Mouse (Mus musculus) cerebellum, adult 9-10 months (tissue): Measurements from ENCODE around the gene Tln1.
"Not testable (repeated sequence)": the region's sequence is repeated elsewhere in the genome, so short reads cannot be mapped to it uniquely, and the experiment has no call there.

ENCODE experiments used
- DNase-seq: peaks from one replicate; pipeline ENCODE4 v3.0.0; 2022

Gene Tln1

GRCm38 (mm10) chr4:43503041-43503440 is 59.5 kb downstream of the Tln1 start:
- no peak for DNase-seq

DNA sequence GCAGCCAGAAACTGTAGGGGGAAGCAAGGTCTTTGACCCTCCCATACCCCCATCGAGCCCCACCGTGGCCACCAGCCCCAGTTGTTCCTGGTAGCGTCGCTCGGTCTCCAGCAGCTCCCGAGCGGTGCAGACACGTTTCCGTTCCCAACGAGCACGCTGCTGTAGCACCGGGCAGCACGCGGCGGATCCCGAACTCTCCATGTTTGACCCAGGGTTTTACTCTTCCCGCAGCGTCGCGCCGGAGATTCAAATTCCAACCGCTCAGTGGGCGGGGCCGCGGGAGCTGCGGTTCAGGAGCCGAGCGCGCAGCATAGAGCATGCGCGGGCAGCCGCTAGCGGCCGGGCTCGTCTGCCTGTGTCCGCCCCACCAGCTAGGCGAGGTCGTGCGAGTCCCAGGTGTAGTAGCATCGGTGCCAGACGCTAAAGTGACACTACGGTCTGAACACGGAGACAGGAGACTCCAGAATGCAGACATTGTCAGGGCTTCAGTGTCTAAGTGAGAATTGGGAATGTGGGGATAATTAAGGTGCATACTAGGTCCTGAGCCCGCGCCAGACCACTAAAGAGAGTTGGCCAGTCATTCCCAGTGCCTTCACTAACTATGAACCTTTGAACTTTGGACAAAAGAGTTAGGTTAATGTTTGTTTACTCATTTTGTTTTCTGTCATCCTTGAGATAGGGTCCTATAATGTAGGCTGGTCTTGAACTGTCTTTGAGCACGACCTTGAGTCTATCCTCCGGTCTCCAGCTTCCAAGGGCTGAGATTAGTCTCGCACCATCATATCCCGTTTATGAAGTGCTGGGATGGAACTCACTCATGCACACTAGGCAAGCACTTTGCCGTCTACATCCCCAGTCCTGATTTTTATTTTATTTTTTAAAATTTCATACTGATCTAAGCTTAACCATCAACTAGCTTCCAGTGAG is 62.8 kb downstream of the Tln1 start, which contains the start of gene Arhgef39:
Gene Arhgef39 (minus strand): TSS at position 289 of the 927 bp plus-strand sequence.
- DNase-seq, result peak; percentile 81

- DNase-seq, result no peak
Observed at GRCm38 (mm10) chr4:43498983-43499382, 63.5 kb downstream of the Tln1 start.

DNA sequence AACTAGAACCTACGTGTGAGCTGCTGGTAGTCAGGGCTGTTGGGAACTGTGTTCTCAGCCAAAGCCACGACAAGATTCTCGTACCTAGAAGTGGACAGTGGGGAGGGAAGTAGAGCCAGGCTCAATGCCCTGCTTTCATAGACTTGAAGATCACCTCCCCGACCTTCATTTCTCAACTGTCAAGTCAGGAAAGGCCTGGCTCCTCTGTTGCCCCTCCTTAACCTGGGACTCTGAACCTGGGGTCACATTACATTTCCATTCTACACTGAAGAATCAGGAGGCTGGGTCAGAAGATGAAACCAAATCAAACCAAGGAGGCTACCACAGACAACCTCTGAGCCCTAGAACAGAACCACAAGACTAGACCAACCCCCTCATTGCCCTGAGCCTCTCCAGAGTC is 64.5 kb downstream of the Tln1 start:
- no peak for DNase-seq

DNA sequence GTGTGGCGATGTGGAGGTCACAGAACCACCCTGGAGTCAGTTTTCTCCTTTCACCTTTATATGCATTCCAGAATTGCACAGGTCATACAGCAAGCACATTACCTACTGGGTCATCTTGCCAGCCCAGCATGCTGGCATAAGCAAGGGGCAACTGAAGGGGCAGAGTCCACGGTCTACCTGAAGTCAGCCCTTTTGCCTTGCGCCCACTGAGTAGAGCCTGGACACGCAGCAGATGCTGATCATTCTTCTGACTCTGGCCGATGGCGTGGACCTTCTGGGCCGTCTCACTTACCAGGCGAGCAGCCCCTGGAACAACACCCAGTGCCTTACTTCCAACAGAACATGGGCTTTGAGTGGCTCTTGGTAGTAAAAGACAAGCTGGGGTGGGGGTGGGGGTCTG is 65.1 kb downstream of the Tln1 start:
- no peak for DNase-seq

DNA sequence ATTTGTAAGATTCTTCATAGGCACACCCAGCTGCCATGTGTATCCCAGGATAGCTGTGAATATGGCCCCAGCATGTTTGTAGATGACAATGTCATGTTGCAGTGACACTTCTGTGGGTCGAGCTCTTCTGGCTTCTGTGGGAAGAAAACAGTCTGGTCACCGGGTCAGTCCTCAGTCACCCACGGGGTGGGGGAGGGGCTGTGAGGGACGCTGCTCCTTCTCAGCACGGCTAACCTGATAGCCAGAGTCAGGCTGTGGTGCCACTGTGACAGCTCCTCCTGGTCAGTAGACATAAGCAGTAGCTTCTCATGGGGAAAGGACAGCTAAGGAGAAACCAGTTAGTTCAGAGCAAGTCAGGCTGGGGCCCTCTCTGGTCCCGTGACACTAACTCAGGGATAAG is 65.9 kb downstream of the Tln1 start:
- no peak for DNase-seq

- no peak for DNase-seq
Observed at GRCm38 (mm10) chr4:43493846-43494240, 68.6 kb downstream of the Tln1 start.

GRCm38 (mm10) chr4:43493186-43493845 is 69.2 kb downstream of the Tln1 start:
- DNase-seq, result peak; percentile 98

GRCm38 (mm10) chr4:43492821-43493185 is 69.7 kb downstream of the Tln1 start, which contains the start of gene Ccdc107:
Gene Ccdc107 (plus strand): TSS chr4:43492900.
- DNase-seq, result peak; percentile 97

DNA sequence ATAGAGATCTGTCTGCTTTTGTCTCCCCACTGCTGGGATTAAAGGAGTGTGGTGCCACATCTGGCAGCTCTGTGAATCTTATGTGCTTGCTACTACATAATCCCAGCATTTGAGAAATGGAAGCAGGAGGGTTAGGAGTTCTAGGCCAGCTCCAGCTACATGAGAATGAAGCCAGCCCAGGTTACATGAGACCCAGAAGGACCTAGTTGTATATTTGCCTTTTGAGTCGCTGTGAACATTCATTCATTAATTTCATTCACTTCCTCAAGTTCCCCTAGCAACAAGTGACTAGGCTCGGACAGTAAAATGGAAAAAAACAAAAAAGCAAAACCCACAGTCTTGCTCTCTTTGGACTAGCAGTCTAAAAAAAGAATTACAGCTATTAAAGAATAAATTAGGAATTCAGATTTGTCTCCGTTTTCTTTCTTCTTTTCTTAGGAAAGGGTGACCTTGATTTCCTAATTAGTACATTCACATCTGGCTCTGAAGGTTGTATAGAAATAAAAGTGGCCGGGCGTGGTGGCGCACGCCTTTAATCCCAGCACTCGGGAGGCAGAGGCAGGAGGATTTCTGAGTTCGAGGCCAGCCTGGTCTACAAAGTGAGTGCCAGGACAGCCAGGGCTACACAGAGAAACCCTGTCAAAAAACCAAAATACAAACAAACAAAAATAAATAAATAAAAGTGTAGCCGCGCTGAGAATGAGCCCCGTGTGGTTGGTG is 70.2 kb downstream of the Tln1 start:
- DNase-seq, result peak; percentile 74

GRCm38 (mm10) chr4:43490801-43491200 is 71.7 kb downstream of the Tln1 start:
- DNase-seq, result no peak

DNA sequence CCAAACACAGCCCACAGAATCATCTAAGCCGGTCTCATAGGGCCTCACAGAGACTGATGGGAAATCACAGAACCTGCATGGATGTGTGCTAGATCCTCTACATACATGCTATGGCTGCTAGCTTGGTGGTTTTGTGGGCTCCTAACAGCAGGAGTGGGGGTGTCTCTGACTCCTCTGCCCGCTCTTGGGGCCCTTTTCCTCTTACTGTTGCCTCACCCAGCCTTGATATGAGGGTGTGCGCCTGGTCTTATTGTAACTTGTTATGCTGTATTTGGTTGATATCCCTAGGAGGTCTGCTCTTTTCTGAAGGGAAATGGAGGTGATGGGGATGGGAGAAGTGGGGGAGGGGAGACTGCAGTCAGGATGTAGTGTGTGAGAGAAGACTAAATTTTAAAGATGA is 72.9 kb downstream of the Tln1 start:
- no peak for DNase-seq

- not testable (repeated sequence) for DNase-seq
Observed at GRCm38 (mm10) chr4:43485666-43486065, 76.8 kb downstream of the Tln1 start.

GRCm38 (mm10) chr4:43483535-43484091 is 78.9 kb downstream of the Tln1 start, which contains the start of gene Sit1:
Gene Sit1 (minus strand): TSS chr4:43483734.
- no peak for DNase-seq

DNA sequence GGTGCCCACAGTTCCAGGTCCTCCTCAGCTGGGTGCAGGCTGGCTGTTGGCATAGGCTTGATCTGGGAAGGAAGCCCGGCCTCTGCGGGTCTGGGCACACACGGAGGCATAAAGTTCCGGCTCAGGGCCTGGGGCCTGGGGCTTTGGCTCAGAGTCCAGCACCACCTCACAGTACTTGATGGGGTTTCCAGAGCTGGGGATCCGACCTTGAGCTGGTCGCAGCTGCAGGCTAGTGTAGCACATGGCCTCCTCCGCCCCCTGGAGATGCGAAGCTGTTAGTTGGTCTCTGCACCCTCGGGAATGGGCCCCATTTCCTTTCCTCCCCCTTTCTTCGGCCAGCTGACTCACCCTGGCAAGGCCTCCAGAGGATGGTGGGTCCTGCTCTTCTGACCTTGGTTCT is 79.9 kb downstream of the Tln1 start:
- no peak for DNase-seq

DNA sequence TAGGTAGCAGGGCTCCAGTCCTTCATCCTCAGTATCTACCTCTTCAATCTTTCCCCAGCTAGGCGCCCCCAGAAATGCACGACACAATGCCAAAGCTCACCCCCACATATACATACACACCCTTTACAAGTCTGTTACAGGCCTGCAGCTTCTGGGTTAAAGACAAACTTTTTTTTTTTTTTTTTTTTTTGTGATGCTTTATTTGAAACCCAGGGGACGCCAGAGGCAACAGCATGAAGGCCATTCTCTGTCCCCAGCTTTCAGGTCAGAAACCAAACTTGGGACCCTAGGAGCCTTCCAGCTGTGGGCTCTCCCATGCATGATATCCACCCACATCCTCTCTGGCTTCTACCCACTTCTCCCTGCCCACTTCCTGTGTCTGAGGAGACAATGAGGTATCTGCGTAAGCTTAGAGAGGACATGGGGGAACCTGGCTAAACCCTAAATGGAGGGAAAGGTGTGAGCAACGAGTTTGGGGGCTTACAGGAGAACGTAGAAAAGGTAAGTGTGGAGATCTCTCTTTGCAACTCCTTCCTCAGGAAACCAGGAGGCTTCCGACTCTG is 80.5 kb downstream of the Tln1 start:
- DNase-seq, result no peak
